Mouse (Mus musculus): ENCODE results near the gene Susd1.

- TF ChIP-seq CTCF (IDR thresholded peaks at IDR 0.05; ENCODE audit: low read depth, low read length) (no peak), GATA1 (IDR thresholded peaks at IDR 0.05; ENCODE audit: borderline replicate concordance, low read length) (no peak)
Observed at GRCm38 (mm10) chr4:59388447-59389030, 49.9 kb downstream of the Susd1 start.

All from G1E (cell line).